Mouse (Mus musculus): ENCODE data around the gene Fbxo3. TPM values are rescaled to one million over a fixed set of nuclear protein-coding genes. Genes with fewer than 3 reads are reported as not detected.
"Not testable (repeated sequence)": the region's sequence is repeated elsewhere in the genome, so short reads cannot be mapped to it uniquely, and the experiment has no call there.

Gene Fbxo3
- polyA plus RNA-seq, 1 experiment: 8.5 TPM

- H3K36me3 ChIP-seq (ENCODE audit: control insufficient read depth, insufficient read depth): peaks cover 46% of the 10 kb centered on the region
- no peaks in the 10 kb centered on the region for H3K79me2 ChIP-seq (ENCODE audit: control insufficient read depth, insufficient read depth)
- no peak overlapping the region for H3ac ChIP-seq (ENCODE audit: control insufficient read depth, insufficient read length, low read depth)
- no peak overlapping the region for H3K4me3 ChIP-seq (ENCODE audit: insufficient read depth, poor library complexity, severe bottlenecking)
- TF ChIP-seq FOSL1 (IDR thresholded peaks at IDR 0.05; ENCODE audit: insufficient read depth, low read length, poor library complexity, severe bottlenecking): no peak
- no peak for TF ChIP-seq USF1 (IDR thresholded peaks at IDR 0.05; ENCODE audit: low read depth)
- TF ChIP-seq CTCF (IDR thresholded peaks at IDR 0.05; ENCODE audit: control insufficient read depth, insufficient read depth, insufficient read length): no peak
- no peak for TF ChIP-seq MYOG (IDR thresholded peaks at IDR 0.05; ENCODE audit: control insufficient read depth, extremely low read depth, insufficient read length)
- TF ChIP-seq CEBPB (IDR thresholded peaks at IDR 0.05; ENCODE audit: low read depth): no peak
- TF ChIP-seq MYOD1 (IDR thresholded peaks at IDR 0.05; ENCODE audit: control insufficient read depth, insufficient read length, low read depth): no peak
- TF ChIP-seq MAX (IDR thresholded peaks at IDR 0.05): no peak
- no peaks in the 10 kb centered on the region for H3K27me3 ChIP-seq (ENCODE audit: control insufficient read depth, insufficient read depth, insufficient read length)
- H3K79me3 ChIP-seq (ENCODE audit: low read depth): no peaks in the 10 kb centered on the region
Measured at GRCm38 (mm10) chr2:104058381-104058780, 30.9 kb downstream of the Fbxo3 start.

- Histone ChIP-seq H3K27me3 (ENCODE audit: control insufficient read depth, insufficient read depth, insufficient read length) (no peaks in the 10 kb centered on the region), H3K36me3 (ENCODE audit: control insufficient read depth, insufficient read depth) (peaks cover 40% of the 10 kb centered on the region), H3K79me3 (ENCODE audit: low read depth) (no peaks in the 10 kb centered on the region), H3ac (ENCODE audit: control insufficient read depth, insufficient read length, low read depth) (no peak overlapping the region), H3K79me2 (ENCODE audit: control insufficient read depth, insufficient read depth) (no peaks in the 10 kb centered on the region), H3K4me3 (ENCODE audit: insufficient read depth, poor library complexity, severe bottlenecking) (no peak overlapping the region)
- TF ChIP-seq MYOG (IDR thresholded peaks at IDR 0.05; ENCODE audit: control insufficient read depth, extremely low read depth, insufficient read length) (no peak), FOSL1 (IDR thresholded peaks at IDR 0.05; ENCODE audit: insufficient read depth, low read length, poor library complexity, severe bottlenecking) (no peak), MAX (IDR thresholded peaks at IDR 0.05) (no peak), CEBPB (IDR thresholded peaks at IDR 0.05; ENCODE audit: low read depth) (no peak), MYOD1 (IDR thresholded peaks at IDR 0.05; ENCODE audit: control insufficient read depth, insufficient read length, low read depth) (no peak), CTCF (IDR thresholded peaks at IDR 0.05; ENCODE audit: control insufficient read depth, insufficient read depth, insufficient read length) (no peak), USF1 (IDR thresholded peaks at IDR 0.05; ENCODE audit: low read depth) (no peak)
Measured at GRCm38 (mm10) chr2:104058954-104059353, 31.4 kb downstream of the Fbxo3 start.

- no peaks in the 10 kb centered on the region for H3K79me3 ChIP-seq (ENCODE audit: low read depth)
- no peak for TF ChIP-seq CEBPB (IDR thresholded peaks at IDR 0.05; ENCODE audit: low read depth)
- no peaks in the 10 kb centered on the region for H3K27me3 ChIP-seq (ENCODE audit: control insufficient read depth, insufficient read depth, insufficient read length)
- H3K36me3 ChIP-seq (ENCODE audit: control insufficient read depth, insufficient read depth): peaks cover 32% of the 10 kb centered on the region
- no peak overlapping the region for H3ac ChIP-seq (ENCODE audit: control insufficient read depth, insufficient read length, low read depth)
- no peak overlapping the region for H3K4me3 ChIP-seq (ENCODE audit: insufficient read depth, poor library complexity, severe bottlenecking)
- no peaks in the 10 kb centered on the region for H3K79me2 ChIP-seq (ENCODE audit: control insufficient read depth, insufficient read depth)
Measured at GRCm38 (mm10) chr2:104059786-104060185, 32.3 kb downstream of the Fbxo3 start.

- H3K4me3 ChIP-seq (ENCODE audit: insufficient read depth, poor library complexity, severe bottlenecking): no peak overlapping the region
- H3K79me3 ChIP-seq (ENCODE audit: low read depth): no peaks in the 10 kb centered on the region
- peaks cover 20% of the 10 kb centered on the region for H3K36me3 ChIP-seq (ENCODE audit: control insufficient read depth, insufficient read depth)
- no peak for TF ChIP-seq FOSL1 (IDR thresholded peaks at IDR 0.05; ENCODE audit: insufficient read depth, low read length, poor library complexity, severe bottlenecking)
- H3K27me3 ChIP-seq (ENCODE audit: control insufficient read depth, insufficient read depth, insufficient read length): no peaks in the 10 kb centered on the region
- H3ac ChIP-seq (ENCODE audit: control insufficient read depth, insufficient read length, low read depth): no peak overlapping the region
- H3K79me2 ChIP-seq (ENCODE audit: control insufficient read depth, insufficient read depth): no peaks in the 10 kb centered on the region
Measured at GRCm38 (mm10) chr2:104060996-104061395, 33.5 kb downstream of the Fbxo3 start.

GRCm38 (mm10) chr2:104062665-104063064 lies 35.1 kb downstream of the Fbxo3 start:
- Histone ChIP-seq H3ac (ENCODE audit: control insufficient read depth, insufficient read length, low read depth) (no peak overlapping the region), H3K79me2 (ENCODE audit: control insufficient read depth, insufficient read depth) (no peaks in the 10 kb centered on the region), H3K27me3 (ENCODE audit: control insufficient read depth, insufficient read depth, insufficient read length) (no peaks in the 10 kb centered on the region), H3K4me3 (ENCODE audit: insufficient read depth, poor library complexity, severe bottlenecking) (no peak overlapping the region), H3K79me3 (ENCODE audit: low read depth) (no peaks in the 10 kb centered on the region), H3K36me3 (ENCODE audit: control insufficient read depth, insufficient read depth) (peaks cover 15% of the 10 kb centered on the region)
- no peak for TF ChIP-seq CEBPB (IDR thresholded peaks at IDR 0.05; ENCODE audit: low read depth)
- no peak for TF ChIP-seq FOSL1 (IDR thresholded peaks at IDR 0.05; ENCODE audit: insufficient read depth, low read length, poor library complexity, severe bottlenecking)
- TF ChIP-seq CTCF (IDR thresholded peaks at IDR 0.05; ENCODE audit: control insufficient read depth, insufficient read depth, insufficient read length): no peak
- no peak for TF ChIP-seq MYOG (IDR thresholded peaks at IDR 0.05; ENCODE audit: control insufficient read depth, extremely low read depth, insufficient read length)
- no peak for TF ChIP-seq MYOD1 (IDR thresholded peaks at IDR 0.05; ENCODE audit: control insufficient read depth, insufficient read length, low read depth)
- TF ChIP-seq USF1 (IDR thresholded peaks at IDR 0.05; ENCODE audit: low read depth): no peak
- no peak for TF ChIP-seq MAX (IDR thresholded peaks at IDR 0.05)

DNA sequence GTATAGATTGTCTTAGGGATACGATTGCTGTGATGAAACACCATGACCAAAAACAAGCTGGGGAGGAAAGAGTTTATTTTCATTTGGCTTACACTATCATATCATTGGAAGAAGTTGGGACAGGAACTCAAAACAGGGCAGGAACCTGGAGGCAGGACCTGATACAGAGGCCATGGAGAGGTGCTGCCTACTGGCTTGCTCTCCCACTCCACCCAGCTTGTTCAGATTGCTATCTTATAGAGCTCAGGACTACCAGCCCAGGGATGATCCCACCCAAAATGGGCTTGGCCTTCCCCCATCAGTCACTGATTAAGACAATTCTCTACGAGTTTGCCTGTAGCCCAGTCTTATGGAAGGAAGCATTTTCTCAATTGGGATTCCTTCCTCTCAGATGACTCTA lies 36.6 kb downstream of the Fbxo3 start:
- no peak overlapping the region for H3K4me3 ChIP-seq (ENCODE audit: insufficient read depth, poor library complexity, severe bottlenecking)
- H3ac ChIP-seq (ENCODE audit: control insufficient read depth, insufficient read length, low read depth): no peak overlapping the region
- TF ChIP-seq MYOD1 (IDR thresholded peaks at IDR 0.05; ENCODE audit: control insufficient read depth, insufficient read length, low read depth) (no peak), MYOG (IDR thresholded peaks at IDR 0.05; ENCODE audit: control insufficient read depth, extremely low read depth, insufficient read length) (no peak), FOSL1 (IDR thresholded peaks at IDR 0.05; ENCODE audit: insufficient read depth, low read length, poor library complexity, severe bottlenecking) (no peak), USF1 (IDR thresholded peaks at IDR 0.05; ENCODE audit: low read depth) (no peak), CTCF (IDR thresholded peaks at IDR 0.05; ENCODE audit: control insufficient read depth, insufficient read depth, insufficient read length) (no peak), MAX (IDR thresholded peaks at IDR 0.05) (no peak), CEBPB (IDR thresholded peaks at IDR 0.05; ENCODE audit: low read depth) (no peak)
- H3K36me3 ChIP-seq (ENCODE audit: control insufficient read depth, insufficient read depth): peaks cover 5% of the 10 kb centered on the region
- no peaks in the 10 kb centered on the region for H3K79me3 ChIP-seq (ENCODE audit: low read depth)
- no peaks in the 10 kb centered on the region for H3K27me3 ChIP-seq (ENCODE audit: control insufficient read depth, insufficient read depth, insufficient read length)
- H3K79me2 ChIP-seq (ENCODE audit: control insufficient read depth, insufficient read depth): no peaks in the 10 kb centered on the region

DNA sequence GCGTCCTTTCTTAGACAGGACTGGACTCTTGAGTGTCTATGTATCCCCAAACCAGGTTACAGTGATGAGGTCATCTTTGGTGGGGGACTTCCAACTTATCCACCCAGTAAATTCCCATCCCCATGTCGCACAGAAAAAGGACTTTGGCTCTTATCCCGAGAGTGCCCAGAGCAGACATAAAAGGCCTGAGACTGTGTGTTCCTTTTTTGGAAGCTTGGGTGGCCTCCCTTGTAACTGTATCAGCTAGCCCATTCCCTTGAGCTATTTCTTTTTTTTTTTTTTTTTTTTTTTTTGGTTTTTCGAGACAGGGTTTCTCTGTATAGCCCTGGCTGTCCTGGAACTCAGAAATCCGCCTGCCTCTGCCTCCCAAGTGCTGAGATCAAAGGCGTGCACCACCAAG lies 38.0 kb downstream of the Fbxo3 start, which contains the start of gene Gm10912:
Gene Gm10912 (plus strand): TSS at position 301 of the 400 bp plus-strand sequence.
- not testable (repeated sequence) for H3K79me3 ChIP-seq (ENCODE audit: low read depth)

DNA sequence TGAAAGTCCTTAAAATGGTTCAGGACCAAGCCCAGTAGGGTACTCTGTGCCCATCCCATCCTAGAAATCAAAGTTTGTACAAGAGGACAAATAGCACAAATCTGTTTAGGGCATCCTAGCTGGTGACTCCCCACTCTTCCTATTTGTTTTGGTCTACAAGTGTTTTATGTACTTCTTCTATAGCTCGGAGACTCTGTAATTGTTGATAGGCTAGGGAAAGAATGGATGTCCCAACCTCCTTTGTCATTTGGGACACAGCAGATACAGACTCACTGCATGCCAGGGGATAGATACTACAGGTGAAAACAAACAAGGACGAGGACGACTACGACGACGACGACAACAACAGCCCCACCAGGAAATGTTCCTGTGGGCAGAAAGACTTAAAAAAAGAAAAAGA lies 40.9 kb downstream of the Fbxo3 start, which contains the start of gene Gm10799:
Gene Gm10799 (minus strand): TSS at position 101 of the 400 bp plus-strand sequence.
- H3K79me2 ChIP-seq (ENCODE audit: control insufficient read depth, insufficient read depth); H3ac ChIP-seq (ENCODE audit: control insufficient read depth, insufficient read length, low read depth); H3K4me3 ChIP-seq (ENCODE audit: insufficient read depth, poor library complexity, severe bottlenecking); H3K27me3 ChIP-seq (ENCODE audit: control insufficient read depth, insufficient read depth, insufficient read length); H3K36me3 ChIP-seq (ENCODE audit: control insufficient read depth, insufficient read depth); H3K79me3 ChIP-seq (ENCODE audit: low read depth): not testable (repeated sequence)

More for the DNA sequence above, 38.0 kb downstream of the Fbxo3 start, which contains the start of gene Gm10912:
- H3K79me2 ChIP-seq (ENCODE audit: control insufficient read depth, insufficient read depth); H3K4me3 ChIP-seq (ENCODE audit: insufficient read depth, poor library complexity, severe bottlenecking); H3K27me3 ChIP-seq (ENCODE audit: control insufficient read depth, insufficient read depth, insufficient read length); H3K36me3 ChIP-seq (ENCODE audit: control insufficient read depth, insufficient read depth); H3ac ChIP-seq (ENCODE audit: control insufficient read depth, insufficient read length, low read depth): not testable (repeated sequence)

All from C2C12 (cell line).